Mouse (Mus musculus): ENCODE measurements around the gene Pym1. TPM values are rescaled to one million over a fixed set of nuclear protein-coding genes. Genes with fewer than 3 reads are reported as not detected.
A peak's percentile ranks its signal among the peaks of the same experiment; 100 is the strongest.
"Not testable (repeated sequence)": the region's sequence is repeated elsewhere in the genome, so short reads cannot be mapped to it uniquely, and the experiment has no call there.

Gene Pym1
- 29.5 and 38.2 TPM in 2 replicates for polyA plus RNA-seq (2011; ENCODE audit: insufficient read length, low read depth, missing spikeins)

DNA sequence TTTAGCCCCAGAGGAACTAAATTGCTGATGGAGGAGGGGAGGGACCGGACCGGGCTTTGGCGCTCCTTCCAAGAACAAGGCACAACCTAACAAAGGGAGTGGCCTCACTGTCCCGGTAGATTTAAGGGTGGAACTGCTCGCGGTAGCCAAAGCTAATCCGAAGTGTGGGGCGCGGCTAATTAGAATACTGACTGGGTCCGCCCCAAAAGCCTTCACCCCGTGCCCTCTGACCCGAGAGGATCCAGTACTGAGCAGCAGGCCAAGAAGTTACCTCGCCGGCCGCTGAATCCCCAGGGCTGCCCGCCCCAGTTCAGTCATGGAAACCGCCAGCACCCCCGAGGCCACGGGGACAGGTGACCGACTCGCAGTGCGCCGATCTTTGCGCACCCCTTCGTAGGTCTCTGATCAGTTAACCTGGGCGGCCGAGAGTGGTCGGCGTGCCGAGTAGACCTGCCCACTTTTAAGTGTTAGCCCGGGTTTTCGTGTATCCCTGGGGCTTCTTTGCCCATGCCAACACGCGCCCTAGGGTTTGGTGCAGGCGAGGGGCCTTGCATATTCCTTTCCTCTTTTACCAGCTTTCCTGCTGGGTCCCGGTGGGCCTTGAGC is at the start of gene Pym1:
Gene Pym1 (plus strand): TSS at position 244 of the 606 bp plus-strand sequence.
- peak within 1 kb of the TSS; percentile 67 for H3K27ac ChIP-seq (ENCODE audit: insufficient read depth, low read length)
- H3K4me1 ChIP-seq (ENCODE audit: control insufficient read depth, insufficient read depth, low read length), result peaks cover 3% of the 10 kb centered on the region; the same call in 1 of the 2 replicates
- peak within 1 kb of the TSS; percentile 97 for H3K4me3 ChIP-seq (ENCODE audit: insufficient read depth, low read length)
- TF ChIP-seq POLR2A (IDR thresholded peaks at IDR 0.05; ENCODE audit: low read depth, low read length), result no peak; the same call in 1 of the 2 replicates
- no peak for TF ChIP-seq CTCF (IDR thresholded peaks at IDR 0.05; ENCODE audit: borderline replicate concordance, insufficient read depth, low read length)

DNA sequence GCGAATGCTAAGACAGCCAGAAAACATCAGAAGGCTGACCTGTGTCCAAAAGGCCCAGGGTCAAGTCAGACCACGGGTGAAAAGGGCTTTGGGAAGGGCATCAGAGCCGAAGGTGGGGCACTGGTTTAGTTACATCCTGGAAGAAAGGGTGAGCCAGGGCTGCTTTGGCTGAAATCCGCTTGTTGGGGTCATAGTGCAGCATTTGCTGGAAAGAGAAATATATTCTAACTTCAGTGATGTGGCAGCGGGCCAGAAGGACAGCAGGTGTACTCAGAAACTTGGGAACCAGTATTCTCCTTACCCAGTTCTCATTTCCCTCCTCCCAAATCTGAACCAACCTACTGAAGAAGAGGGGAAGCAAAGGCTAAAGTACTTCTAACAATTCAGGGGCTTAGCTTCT is 48.7 kb upstream of the Pym1 start:
- Histone ChIP-seq H3K4me1 (ENCODE audit: control insufficient read depth, insufficient read depth, low read length) (0 out of 2 replicates have a peak, but pooled peaks cover 2% of the 10 kb centered on the region), H3K4me3 (ENCODE audit: insufficient read depth, low read length) (no peak overlapping the region), H3K27ac (ENCODE audit: insufficient read depth, low read length) (no peak overlapping the region)
- TF ChIP-seq CTCF (IDR thresholded peaks at IDR 0.05; ENCODE audit: borderline replicate concordance, insufficient read depth, low read length), result no peak
- TF ChIP-seq POLR2A (IDR thresholded peaks at IDR 0.05; ENCODE audit: low read depth, low read length), result no peak

DNA sequence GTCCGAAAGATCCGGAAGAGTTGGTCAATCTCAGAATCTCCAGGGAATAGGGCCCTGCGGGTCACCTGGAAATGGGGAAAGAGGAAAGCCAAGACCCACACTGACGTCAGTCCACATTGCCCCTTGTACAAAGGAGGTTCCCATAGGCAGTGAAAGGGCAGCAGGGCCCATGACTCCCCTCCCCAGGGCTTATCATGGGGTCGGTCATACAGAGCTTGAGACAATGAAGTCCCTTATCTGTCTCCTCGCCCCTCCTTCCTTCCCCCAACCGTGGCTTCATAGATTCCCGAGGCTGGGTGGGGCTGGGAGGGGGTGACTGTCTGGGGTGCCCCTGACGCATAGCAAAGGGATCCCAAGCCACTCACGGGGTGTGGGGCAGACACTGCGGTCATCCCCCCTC is 48.1 kb upstream of the Pym1 start:
- Histone ChIP-seq H3K4me3 (ENCODE audit: insufficient read depth, low read length) (no peak overlapping the region), H3K4me1 (ENCODE audit: control insufficient read depth, insufficient read depth, low read length) (0 out of 2 replicates have a peak, but pooled peaks cover 2% of the 10 kb centered on the region), H3K27ac (ENCODE audit: insufficient read depth, low read length) (no peak overlapping the region)
- TF ChIP-seq POLR2A (IDR thresholded peaks at IDR 0.05; ENCODE audit: low read depth, low read length) (no peak), CTCF (IDR thresholded peaks at IDR 0.05; ENCODE audit: borderline replicate concordance, insufficient read depth, low read length) (no peak)

DNA sequence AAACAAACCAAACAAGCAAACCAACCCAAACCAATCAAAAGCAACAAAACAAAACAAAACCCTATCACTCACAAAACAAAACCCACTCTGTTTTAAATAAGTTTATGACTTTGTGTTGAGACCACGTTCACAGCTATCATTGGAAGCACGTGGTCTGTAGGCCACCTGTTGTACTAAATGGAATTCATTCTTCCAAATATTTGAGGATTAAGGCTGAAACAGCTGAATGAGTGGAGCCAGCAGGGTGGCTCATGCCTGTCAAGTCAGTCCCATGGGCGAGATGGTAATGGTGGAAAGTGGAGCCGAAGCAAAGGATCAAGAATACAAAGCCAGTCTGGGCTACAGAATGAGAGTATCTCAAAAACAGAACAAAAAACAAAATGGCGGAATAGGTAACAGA is 47.0 kb upstream of the Pym1 start:
- H3K4me1 ChIP-seq (ENCODE audit: control insufficient read depth, insufficient read depth, low read length), result no peaks in the 10 kb centered on the region
- no peak overlapping the region for H3K4me3 ChIP-seq (ENCODE audit: insufficient read depth, low read length)
- TF ChIP-seq CTCF (IDR thresholded peaks at IDR 0.05; ENCODE audit: borderline replicate concordance, insufficient read depth, low read length) (no peak), POLR2A (IDR thresholded peaks at IDR 0.05; ENCODE audit: low read depth, low read length) (no peak)
- no peak overlapping the region for H3K27ac ChIP-seq (ENCODE audit: insufficient read depth, low read length)

DNA sequence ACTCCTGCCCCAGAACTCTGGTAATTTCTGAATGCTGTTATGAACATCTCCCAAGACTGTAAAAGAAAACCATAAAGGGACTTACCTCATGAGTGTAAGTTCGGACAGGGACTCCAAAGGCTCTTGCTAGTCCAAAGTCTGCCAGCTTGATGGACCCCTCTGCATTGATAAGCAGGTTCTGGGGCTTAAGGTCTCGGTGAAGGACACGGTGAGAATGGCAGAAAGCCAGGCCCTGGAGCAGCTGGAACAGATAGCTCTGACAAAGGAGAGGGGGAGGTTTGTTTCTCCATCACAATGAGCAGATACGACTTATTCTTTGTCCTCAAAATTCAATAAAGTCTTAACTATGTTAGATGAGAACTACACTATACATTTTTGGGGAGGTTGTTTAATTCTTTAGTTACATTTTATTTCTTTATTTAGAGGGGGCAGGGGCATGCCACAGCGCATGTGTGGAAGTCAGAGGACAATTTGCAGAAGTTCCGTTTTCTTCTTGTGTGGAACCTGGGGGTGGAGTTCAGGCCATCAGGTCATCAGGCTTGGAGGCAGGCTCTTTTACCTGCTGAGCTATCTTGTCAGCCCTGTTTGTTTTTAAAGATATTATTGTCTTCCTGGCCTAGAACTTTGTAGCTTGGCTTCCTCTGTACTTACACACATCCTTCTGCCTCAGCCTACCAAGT is 45.2 kb upstream of the Pym1 start:
- H3K27ac ChIP-seq (ENCODE audit: insufficient read depth, low read length), result no peak overlapping the region
- TF ChIP-seq POLR2A (IDR thresholded peaks at IDR 0.05; ENCODE audit: low read depth, low read length) (no peak), CTCF (IDR thresholded peaks at IDR 0.05; ENCODE audit: borderline replicate concordance, insufficient read depth, low read length) (no peak)
- no peak overlapping the region for H3K4me3 ChIP-seq (ENCODE audit: insufficient read depth, low read length)

DNA sequence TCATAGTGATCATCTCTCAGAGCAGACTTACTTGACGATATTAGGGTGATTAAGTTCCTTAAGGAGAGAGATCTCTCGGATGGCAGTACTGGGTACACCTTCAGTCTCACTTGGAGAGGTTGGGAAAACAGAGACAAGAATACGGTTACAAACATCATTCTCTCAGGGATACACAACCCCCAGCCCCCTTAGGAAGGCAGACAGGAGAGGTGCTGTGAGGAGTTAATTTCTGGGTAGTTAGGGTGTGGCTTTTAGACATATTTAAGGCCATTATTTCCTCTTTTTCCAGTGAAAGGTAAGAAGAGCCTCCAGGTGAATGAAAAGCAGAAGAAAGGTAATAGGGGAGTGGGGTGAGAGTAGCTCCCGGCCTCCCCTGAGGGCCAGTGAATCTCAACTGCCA is 43.8 kb upstream of the Pym1 start, which contains the start of gene Pmel:
Gene Pmel (plus strand): TSS at position 301 of the 400 bp plus-strand sequence.
- no peak for TF ChIP-seq POLR2A (IDR thresholded peaks at IDR 0.05; ENCODE audit: low read depth, low read length)
- TF ChIP-seq CTCF (IDR thresholded peaks at IDR 0.05; ENCODE audit: borderline replicate concordance, insufficient read depth, low read length), result no peak

More for the DNA sequence above, 45.2 kb upstream of the Pym1 start:
- H3K4me1 ChIP-seq (ENCODE audit: control insufficient read depth, insufficient read depth, low read length), result no peaks in the 10 kb centered on the region

DNA sequence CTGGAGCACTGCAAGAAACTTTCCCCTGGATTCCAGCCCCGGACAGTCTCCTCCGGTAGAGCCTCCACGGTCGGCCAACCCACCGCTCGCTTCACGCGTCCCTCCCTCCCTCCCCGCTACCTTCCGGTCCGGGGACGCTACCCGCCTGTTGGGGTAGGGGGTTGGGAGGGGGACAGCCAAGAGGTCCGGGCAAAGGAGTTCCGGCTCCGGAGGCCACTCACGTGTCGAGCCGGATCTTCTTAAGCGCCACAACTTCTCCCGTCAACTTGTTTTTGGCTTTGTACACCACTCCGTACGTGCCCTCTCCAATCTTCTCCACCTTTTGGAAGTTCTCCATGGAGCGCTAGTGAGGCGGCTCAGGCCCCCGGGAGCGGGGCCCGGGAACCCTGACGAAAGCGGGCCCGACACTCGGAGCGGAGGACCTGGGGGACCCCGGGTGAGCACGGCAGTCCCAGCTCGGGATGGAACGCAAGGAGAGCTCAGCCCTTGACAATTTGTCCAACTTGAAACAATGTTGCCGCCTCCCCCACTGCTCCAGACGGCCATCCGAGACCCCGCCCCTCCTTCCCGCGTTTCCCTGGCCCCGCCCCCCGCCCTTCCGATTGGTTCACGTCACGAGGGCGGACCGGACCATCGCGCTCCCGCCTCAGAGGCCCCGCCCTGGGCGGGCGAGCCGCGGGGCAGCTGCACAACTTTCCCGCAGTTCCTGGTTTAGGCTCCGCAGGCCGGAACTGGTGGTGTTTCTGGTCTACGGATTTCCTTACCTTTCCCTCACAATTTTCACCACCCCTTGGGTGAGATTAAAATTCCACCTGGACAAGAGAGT is 43.0 kb upstream of the Pym1 start, which contains the start of gene Cdk2:
Gene Cdk2 (minus strand): TSS at position 541 of the 826 bp plus-strand sequence.
- H3K4me3 ChIP-seq (ENCODE audit: insufficient read depth, low read length), result peak within 1 kb of the TSS; percentile 77
- no peaks in the 10 kb centered on the region for H3K4me1 ChIP-seq (ENCODE audit: control insufficient read depth, insufficient read depth, low read length)
- peak within 1 kb of the TSS; percentile 64 for H3K27ac ChIP-seq (ENCODE audit: insufficient read depth, low read length)
- TF ChIP-seq POLR2A (IDR thresholded peaks at IDR 0.05; ENCODE audit: low read depth, low read length) (peak; percentile 90), CTCF (IDR thresholded peaks at IDR 0.05; ENCODE audit: borderline replicate concordance, insufficient read depth, low read length) (no peak)

More for the DNA sequence above, 43.8 kb upstream of the Pym1 start, which contains the start of gene Pmel:
- Histone ChIP-seq H3K27ac (ENCODE audit: insufficient read depth, low read length) (peak within 1 kb of the TSS; percentile 64), H3K4me3 (ENCODE audit: insufficient read depth, low read length) (peak within 1 kb of the TSS; percentile 77), H3K4me1 (ENCODE audit: control insufficient read depth, insufficient read depth, low read length) (no peaks in the 10 kb centered on the region)

DNA sequence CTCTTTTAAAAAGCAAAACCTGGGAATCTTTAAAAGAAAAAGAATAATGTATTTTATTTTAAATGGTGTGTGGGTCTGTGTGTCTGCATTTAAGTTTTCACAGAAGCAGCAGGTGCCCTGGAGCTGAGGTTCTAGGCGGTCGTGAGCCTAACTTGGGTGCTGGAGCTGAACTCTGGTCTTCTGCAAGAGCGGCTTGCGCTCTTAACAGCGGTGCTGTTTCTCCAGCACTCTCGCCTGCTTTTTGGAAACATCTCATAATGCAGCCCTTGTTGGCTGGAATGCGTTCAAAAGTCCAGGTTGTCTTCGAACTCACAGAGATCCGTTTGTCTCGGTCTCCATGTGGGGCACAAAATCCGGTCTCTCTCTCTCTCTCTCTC is 42.4 kb upstream of the Pym1 start:
- TF ChIP-seq POLR2A (IDR thresholded peaks at IDR 0.05; ENCODE audit: low read depth, low read length) (no peak), CTCF (IDR thresholded peaks at IDR 0.05; ENCODE audit: borderline replicate concordance, insufficient read depth, low read length) (no peak)
- Histone ChIP-seq H3K27ac (ENCODE audit: insufficient read depth, low read length) (no peak overlapping the region), H3K4me1 (ENCODE audit: control insufficient read depth, insufficient read depth, low read length) (no peaks in the 10 kb centered on the region), H3K4me3 (ENCODE audit: insufficient read depth, low read length) (no peak overlapping the region)

DNA sequence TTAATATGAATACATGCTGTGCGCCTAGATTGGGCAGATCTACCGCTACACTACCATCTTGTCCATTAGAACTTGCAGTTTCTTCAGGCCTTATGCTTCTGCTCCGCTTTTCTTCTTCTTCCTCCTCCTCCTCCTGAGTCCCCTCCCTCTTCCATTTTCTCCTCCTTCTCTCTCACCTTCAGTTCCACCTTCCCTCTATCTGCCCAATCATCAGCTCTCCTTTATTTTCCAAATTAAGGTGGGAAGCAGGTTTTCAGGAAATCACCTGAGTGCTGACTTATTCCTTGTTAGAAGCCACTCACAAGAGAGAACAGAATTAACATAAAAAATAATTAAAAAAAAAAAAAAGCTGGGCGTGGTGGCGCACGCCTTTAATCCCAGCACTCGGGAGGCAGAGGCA is 36.4 kb upstream of the Pym1 start:
- H3K4me3 ChIP-seq (ENCODE audit: insufficient read depth, low read length), result not testable (repeated sequence)

More for the DNA sequence above, 36.4 kb upstream of the Pym1 start:
- H3K4me1 ChIP-seq (ENCODE audit: control insufficient read depth, insufficient read depth, low read length); H3K27ac ChIP-seq (ENCODE audit: insufficient read depth, low read length): not testable (repeated sequence)

Measured in embryonic fibroblast, embryonic 13.5 days (primary cell).